Mouse (Mus musculus) layer of hippocampus, adult 11-12 months (tissue): ENCODE measurements around the gene Cryzl2.

Experiments used
- DNase-seq: peaks from one replicate; pipeline ENCODE4 v3.0.0; 2022; ENCODE audit warnings: low spot score

The Cryzl2 gene

DNA sequence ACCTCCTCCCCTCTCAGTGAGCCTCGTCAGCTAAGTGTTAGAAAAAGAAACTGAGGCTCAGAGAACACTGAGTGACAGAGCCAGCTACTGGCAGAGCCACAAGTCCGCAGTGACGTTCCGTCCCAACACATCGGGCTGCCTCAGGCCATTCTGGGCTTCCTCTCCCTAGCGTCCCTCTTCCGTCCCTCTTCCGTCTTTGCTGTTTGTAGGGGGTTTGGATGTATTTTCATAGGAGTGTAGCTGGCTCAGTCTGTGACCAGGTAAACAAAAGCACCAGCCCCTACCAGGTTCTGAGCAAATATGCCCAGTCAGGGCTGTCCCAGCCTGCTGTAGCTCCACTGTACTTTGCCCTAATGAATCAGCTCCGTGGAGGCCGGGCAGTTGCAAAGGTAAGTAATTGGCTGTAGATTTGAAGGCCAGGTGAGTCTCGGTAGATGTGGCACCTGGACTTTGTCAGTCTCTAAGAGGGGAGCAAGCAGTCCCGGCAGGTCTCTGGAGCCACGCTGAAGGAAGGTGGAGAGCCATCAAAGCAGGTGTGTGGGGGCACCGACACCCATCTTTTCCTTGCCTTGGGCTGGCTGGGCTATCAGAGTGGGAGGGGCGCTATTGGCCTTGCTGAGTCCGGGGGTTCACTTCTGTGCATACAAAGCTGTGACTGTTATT, 67.4 kb downstream of the Cryzl2 start:
- no peak for DNase-seq

GRCm38 (mm10) chr1:157526625-157527024, 68.2 kb downstream of the Cryzl2 start:
- DNase-seq: no peak

DNA sequence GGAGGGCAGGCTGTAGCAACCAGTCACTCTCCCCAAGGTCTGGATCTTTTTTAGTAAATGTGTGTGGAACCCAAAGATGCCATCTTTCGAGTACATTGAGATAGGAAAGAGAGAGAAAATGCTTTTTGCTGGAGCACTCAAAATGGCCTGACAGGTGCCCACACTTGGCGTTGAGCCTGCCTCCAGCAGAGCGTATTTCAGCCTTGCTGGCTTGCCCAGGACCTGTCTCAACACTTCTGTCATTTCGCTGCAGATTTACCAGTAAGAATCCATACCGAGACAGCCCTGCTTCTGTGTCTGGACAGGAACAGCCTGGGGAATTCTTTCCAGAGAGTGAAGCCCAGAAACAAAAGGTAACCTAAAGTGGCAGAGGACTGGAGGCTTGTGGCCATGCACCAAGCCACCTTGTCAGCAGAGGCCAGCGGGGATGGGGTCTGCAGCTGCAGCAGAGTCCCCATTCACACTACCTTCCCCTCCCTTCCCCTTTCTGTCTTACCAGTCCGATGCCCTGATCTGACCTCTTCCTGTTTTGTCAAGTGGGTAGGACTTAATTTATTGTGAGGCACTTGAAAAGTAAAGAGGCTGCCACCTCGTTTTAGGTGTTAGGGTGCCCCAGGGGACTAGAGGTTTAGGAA, 74.6 kb downstream of the Cryzl2 start:
- no peak for DNase-seq

GRCm38 (mm10) chr1:157535571-157535970, 77.2 kb downstream of the Cryzl2 start:
- DNase-seq: no peak

GRCm38 (mm10) chr1:157536471-157536870, 78.1 kb downstream of the Cryzl2 start:
- DNase-seq: peak; percentile 72

DNA sequence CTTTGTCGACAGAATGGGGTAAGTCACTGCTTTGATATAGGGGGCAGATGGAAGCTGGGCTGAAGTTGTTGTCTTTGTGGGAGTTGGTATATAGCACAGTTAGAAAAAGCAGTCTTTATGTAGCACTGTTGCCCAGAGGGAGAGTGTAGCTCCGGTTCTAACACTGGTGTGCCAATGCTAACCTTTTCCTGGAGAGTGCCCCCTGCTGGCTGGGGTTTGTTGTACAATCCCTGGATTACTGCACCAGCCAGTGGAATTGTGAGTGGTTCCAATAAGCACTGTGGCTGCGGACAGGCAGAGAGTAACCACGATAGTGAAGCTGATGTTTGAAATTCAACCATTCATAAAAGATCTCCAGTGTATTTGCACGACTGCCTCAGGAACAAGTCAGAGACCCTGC, 79.3 kb downstream of the Cryzl2 start:
- DNase-seq: no peak
